Mouse (Mus musculus) lung, adult 2 months (tissue): ENCODE measurements around the gene Cdh23.

Experiments used
- CTCF ChIP-seq: fragments of 200-500 bp; IDR thresholded peaks from 2 replicates; pipeline ENCODE4 v1.5.1; 2011; ENCODE audit warnings: mild to moderate bottlenecking, low read length, control low read depth; ENCODE audit not compliant: insufficient read depth
- POLR2A ChIP-seq: fragments of 200-500 bp; IDR thresholded peaks from 2 replicates; pipeline ENCODE4 v1.6.1; 2011; ENCODE audit warnings: low read depth, mild to moderate bottlenecking, control low read depth, low read length, borderline replicate concordance; ENCODE audit errors: extremely low read depth

- TF ChIP-seq CTCF, result no peak
- no peak for TF ChIP-seq POLR2A
These were observed 414.7 kb downstream of the Cdh23 start for GRCm38 (mm10) chr10:60281571-60282050.
